Mouse (Mus musculus): ENCODE measurements around the gene Zfp978. TPM values are rescaled to one million over a fixed set of nuclear protein-coding genes. Genes with fewer than 3 reads are reported as not detected.
"Not testable (repeated sequence)": the region's sequence is repeated elsewhere in the genome, so short reads cannot be mapped to it uniquely, and the experiment has no call there.

Zfp978 gene
- total RNA-seq (2022): not detected

- DNase-seq (ENCODE audit: low spot score in 2 of 2): not testable (repeated sequence)
Measured at GRCm38 (mm10) chr4:147361003-147361402, at the start of gene Zfp978. Zfp978 (plus strand) TSS chr4:147361303.

DNA sequence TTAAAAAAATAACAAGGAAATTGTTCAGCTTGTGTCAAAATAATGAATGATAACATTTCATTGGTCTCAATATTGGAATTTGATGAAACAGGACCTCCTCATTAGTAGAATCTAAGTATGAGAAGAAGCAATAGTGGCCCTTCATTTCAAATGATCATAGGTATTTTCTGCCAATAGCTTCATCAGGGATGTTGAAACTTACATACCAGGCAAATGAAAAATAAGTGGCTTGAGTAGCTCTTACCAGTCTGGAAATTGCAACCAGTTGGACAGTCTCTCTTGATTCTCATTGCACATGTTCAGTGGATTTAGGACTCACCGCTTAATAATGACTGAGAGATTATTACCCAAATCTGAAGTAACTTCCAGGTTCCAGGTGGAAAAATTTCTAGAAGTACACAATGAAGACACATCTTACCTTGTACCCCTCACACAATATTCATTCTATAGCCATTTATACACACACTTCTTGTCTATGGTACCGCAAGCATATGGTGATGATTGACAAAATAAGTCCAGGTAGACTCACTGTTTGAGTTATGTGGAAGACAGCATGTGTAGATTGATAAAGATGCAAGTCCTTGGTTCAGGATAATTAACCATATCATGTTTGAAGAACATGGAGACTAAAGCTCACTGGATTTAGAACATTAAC, 25.9 kb upstream of the Zfp978 start:
- DNase-seq (ENCODE audit: low spot score in 2 of 2): not testable (repeated sequence)

GRCm38 (mm10) chr4:147335691-147336367, 25.3 kb upstream of the Zfp978 start:
- DNase-seq (ENCODE audit: low spot score in 2 of 2): not testable (repeated sequence)

GRCm38 (mm10) chr4:147336368-147337195, 24.5 kb upstream of the Zfp978 start:
- DNase-seq (ENCODE audit: low spot score in 2 of 2): not testable (repeated sequence)

GRCm38 (mm10) chr4:147337520-147337919, 23.6 kb upstream of the Zfp978 start:
- DNase-seq (ENCODE audit: low spot score in 2 of 2): not testable (repeated sequence)

GRCm38 (mm10) chr4:147338032-147338610, 23.0 kb upstream of the Zfp978 start:
- no peak for DNase-seq (ENCODE audit: low spot score in 2 of 2)

GRCm38 (mm10) chr4:147338706-147339105, 22.4 kb upstream of the Zfp978 start:
- not testable (repeated sequence) for DNase-seq (ENCODE audit: low spot score in 2 of 2)

DNA sequence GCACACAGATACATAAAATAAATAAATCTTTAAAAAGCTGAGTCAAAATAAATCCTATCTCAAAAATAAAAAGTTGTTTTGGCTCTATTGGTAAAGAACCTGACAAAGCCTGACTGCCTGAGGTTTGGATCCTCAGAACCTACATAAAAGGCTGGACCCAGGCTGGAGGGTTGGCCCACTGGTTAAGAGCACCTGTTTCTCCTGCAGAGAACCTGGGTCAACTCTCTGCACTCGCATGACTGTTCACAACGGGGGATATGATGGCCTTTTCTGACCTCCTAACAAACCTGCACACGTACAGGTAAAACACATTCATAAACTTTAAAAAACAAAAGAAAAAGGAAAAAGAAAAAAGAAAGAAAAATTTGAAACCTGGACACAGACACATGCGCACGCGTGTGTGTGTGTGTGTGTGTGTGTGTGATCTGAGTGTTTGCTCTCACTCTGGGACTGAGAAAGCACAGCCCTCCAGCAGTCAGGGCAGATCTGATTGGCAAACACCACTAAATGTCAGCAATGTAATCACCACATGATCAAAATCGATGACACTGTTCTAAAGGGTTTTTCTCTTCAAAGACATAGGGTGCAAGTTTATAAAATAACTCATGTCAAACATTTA, 21.4 kb upstream of the Zfp978 start:
- DNase-seq (ENCODE audit: low spot score in 2 of 2): not testable (repeated sequence)

DNA sequence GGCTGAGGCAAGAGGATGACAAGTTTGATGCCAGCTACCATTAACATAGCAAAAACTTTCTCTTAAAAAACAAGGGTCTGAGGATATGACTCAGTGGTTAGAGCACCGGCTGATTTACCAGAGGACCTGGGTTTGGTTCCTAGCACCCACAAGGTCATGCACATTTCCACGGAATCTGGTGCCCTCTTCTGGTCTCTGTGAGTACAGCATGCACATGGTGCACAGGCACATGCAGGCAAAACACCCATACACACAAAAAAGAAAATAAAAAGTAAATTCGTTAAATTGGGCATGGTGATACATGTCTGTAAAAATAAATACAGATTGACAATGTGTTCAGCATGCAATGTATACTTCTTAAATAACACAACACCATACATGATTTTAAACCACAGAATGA, 20.9 kb upstream of the Zfp978 start:
- DNase-seq (ENCODE audit: low spot score in 2 of 2): not testable (repeated sequence)

GRCm38 (mm10) chr4:147340876-147341275, 20.2 kb upstream of the Zfp978 start:
- DNase-seq (ENCODE audit: low spot score in 2 of 2): not testable (repeated sequence)

DNA sequence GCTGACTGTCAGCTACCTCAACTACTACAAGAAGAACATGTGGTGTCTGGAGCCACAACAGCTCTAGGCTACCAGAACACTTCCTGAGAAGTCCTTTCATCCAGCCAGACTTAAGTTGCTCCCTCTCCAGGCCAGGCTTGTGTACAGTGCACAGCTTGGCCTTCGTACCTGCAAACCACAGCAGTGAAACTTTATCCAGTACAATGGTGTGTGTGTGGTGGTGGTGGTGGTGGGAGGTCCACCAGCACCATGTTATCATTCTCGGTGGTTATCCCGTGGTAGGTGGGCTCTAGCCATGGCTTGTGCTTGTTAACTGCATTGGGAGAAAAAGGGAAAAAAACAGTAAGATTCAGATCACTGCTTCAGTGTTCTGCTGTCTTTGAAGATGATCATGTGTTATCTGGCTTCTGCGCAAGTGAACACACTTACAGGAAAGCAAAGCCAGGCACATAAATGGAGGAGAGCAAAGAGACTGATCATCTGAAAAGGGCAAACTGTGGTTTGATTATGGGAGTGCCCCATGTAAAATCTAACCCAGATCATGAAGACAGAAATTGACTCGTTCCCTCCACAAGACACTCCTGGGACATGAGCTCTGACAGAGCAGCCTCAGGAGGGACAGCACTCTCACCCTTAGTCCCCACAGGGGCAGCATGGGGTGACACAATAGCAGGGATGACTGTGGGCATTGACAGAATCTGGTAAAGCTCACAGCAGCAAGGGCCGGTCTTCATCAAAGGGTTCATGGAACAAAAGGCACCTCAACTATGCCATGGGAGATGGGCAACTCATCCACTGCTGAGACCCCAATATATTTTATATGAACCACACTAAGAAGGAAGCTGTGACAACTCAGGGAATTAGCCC, 17.8 kb upstream of the Zfp978 start:
- not testable (repeated sequence) for DNase-seq (ENCODE audit: low spot score in 2 of 2)

- DNase-seq (ENCODE audit: low spot score in 2 of 2): not testable (repeated sequence)
Measured at GRCm38 (mm10) chr4:147345061-147345554, 16.0 kb upstream of the Zfp978 start.

GRCm38 (mm10) chr4:147346361-147347035, 14.6 kb upstream of the Zfp978 start:
- DNase-seq (ENCODE audit: low spot score in 2 of 2): not testable (repeated sequence)

- not testable (repeated sequence) for DNase-seq (ENCODE audit: low spot score in 2 of 2)
Measured at GRCm38 (mm10) chr4:147347300-147347699, 13.8 kb upstream of the Zfp978 start.

GRCm38 (mm10) chr4:147347880-147348279, 13.2 kb upstream of the Zfp978 start:
- not testable (repeated sequence) for DNase-seq (ENCODE audit: low spot score in 2 of 2)

DNA sequence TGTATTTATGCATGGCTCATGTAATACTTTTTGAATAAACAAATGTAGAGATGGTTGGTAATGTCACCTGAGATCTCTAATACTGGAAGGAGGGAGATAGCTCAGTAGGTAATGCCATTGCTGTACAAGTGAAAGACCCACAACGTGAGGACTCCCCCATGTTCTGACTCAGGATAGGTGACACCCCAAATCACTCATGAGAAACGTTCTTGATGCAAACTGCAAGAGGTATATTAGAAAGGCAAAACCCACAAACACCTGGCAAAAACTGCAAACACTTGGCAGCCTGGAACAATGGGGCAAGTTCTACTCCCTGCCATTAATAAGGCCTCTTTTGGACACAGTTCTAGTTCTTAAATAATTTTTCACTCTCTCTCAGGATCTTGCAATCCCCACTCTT, 12.7 kb upstream of the Zfp978 start:
- DNase-seq (ENCODE audit: low spot score in 2 of 2): not testable (repeated sequence)

- not testable (repeated sequence) for DNase-seq (ENCODE audit: low spot score in 2 of 2)
Measured at GRCm38 (mm10) chr4:147348906-147349686, 12.0 kb upstream of the Zfp978 start.

- not testable (repeated sequence) for DNase-seq (ENCODE audit: low spot score in 2 of 2)
Measured at GRCm38 (mm10) chr4:147349687-147350415, 11.3 kb upstream of the Zfp978 start.

Measured in layer of hippocampus, adult 8-10 months (tissue).